Mouse (Mus musculus): ENCODE measurements around the gene Ppfibp1.

DNA sequence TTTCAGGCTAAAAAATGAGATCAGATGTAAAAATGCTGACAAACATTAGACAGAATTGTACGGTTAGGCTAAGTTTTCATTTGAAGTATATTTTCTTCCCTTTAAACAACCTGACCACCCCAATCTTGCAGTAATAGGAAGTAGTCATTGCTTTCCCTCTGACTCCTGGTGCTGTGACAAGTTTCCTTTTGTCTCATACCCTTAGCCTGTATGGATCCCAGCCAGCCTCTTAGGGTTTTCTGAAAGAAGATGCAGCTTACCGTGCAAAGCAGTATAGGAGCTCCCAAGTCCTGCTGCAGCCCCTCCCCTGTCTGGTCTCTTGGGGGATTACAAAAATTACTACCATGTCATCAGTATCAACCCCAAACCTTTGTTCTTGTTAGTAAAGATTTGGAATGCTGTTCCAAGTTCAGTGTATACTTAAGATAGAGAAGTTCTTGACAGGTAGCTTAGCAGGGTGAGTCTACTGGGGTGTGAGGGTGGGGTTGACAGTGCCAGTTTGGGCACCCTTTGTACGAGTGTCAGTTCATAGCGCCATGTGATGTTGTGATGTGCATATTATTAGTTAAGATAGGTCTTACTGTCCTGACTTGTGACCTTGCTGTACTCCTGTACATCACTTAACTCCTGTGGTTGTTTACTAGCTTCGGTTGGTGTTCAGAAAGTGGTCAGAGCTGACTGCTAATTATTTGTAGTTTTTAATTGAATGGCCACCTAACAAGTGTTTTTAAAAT, 18.9 kb downstream of the Ppfibp1 start:
- TF ChIP-seq EP300 (IDR thresholded peaks at IDR 0.05; ENCODE audit: insufficient read depth, low read depth, low read length) = no peak
- TF ChIP-seq CTCF (IDR thresholded peaks at IDR 0.05; ENCODE audit: low read depth, low read length) = no peak
